Mouse (Mus musculus): Measurements from ENCODE around the gene Slc25a13.

The Slc25a13 gene

DNA sequence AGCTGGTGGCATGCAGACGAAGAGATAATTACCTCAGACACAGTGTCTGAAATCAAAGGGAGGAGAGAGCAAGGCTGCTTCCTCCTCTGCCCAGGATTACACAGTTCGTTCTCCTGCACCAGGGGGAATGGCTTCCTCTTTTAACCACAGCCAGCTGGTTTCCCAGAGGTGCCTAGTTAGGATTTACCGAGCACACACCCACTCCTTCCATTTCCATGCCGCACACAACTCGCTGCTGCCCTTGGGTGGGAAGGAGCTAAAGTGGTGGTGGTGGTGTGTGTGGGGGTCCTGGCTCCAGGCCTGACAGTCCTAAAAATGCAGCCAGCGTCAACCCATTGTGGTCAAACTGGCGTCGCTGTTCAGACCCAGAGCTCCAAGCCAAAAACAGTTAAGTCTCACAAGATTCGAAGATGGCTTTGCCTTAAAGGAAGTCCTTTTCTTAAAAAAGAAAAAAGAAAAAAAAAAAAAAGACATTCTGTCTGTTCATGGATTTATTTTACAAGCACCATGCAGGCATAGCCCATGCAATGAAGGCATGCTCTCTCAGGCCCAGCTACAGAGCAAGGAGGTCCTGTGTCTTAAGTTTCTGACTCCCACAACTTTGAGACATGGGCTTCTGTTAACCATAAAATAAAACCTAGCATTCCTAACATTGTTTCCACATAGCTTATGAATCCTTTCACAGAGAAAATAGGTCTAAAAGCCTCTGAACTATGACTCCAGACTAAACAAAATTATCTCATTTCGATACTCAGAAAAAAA is 104.0 kb downstream of the Slc25a13 start:
- DNase-seq = peak in 1 of 2 experiments; percentile 11

GRCm38 (mm10) chr6:6107419-6107966 is 109.5 kb downstream of the Slc25a13 start:
- no peak for DNase-seq

DNA sequence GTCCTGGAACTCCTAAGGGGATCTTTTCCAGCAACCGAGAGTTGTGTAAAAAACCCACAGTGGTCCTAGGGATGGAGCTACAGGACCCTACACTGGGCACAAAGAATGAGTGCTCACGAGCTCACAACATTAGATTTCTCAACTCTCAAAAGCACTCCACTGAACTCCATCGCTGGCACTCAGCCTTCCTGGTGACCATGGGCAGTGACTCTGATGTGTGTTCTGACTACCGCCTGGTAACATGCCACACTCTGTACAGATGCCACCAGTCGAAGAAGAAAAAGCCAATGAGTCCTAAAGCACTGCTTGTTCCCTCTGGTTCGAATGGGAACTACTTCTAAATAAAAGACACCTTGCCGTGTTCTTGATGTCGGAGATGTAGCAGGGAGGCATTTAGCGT is 111.4 kb downstream of the Slc25a13 start:
- DNase-seq = no peak

GRCm38 (mm10) chr6:6103469-6103868 is 113.5 kb downstream of the Slc25a13 start:
- no peak for DNase-seq

DNA sequence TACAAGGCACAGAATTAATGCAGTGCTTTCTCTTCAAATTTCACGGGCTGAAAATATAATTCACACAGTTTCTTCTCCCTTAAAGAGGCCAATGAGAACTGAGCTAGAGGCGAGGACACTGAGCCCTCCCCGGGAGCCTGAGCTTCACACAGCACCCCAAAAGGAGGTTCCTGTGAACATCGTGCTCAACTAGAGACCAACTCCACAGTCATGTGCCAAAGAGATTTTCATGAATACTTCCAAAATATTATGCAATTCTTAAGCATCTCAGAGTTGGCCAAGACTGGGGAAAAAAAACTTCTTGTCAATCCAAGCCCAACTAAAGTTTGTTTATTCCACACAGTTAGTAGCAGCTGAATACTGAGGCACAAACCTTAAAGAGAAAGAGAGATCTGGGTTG is 115.4 kb downstream of the Slc25a13 start:
- no peak for DNase-seq

GRCm38 (mm10) chr6:6100892-6101480 is 116.0 kb downstream of the Slc25a13 start:
- DNase-seq = no peak

DNA sequence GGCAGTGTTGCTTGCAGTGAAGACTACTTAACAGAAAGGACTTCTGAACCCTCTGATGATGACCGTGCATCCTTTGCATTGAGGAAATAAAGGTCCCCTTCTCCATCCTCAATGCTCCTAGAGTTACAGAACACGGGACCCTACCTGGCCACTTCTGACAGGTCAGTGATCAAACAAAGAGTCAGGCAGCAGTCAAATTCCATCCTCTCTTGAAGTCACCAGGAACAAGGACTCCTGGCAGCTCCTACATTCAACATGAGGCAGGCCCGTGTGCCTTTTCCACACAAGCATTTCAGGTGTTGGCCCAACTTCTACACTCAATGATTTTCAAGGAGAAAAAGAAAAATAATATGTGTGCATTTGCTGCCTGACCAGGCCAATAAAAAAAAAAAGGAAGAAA is 123.0 kb downstream of the Slc25a13 start:
- no peak for DNase-seq

DNA sequence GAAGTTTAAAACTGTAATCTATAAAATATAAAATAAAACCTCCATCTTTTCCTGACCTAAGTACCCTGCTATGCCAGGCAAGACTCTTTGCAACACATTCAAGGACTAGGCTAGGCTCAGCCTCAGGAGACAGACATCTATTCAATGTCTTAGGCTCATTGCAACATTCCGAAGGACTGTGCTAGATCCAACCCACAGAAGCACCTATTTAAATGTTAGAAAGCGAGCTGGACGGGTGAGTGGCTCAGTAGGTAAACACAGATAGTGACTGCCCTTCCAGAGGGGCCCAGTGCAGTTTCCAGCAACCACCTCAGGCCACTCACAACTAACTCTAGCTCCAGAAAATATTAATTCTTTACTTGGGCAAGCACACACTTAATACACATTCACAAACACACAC is 123.5 kb downstream of the Slc25a13 start:
- DNase-seq = no peak

DNA sequence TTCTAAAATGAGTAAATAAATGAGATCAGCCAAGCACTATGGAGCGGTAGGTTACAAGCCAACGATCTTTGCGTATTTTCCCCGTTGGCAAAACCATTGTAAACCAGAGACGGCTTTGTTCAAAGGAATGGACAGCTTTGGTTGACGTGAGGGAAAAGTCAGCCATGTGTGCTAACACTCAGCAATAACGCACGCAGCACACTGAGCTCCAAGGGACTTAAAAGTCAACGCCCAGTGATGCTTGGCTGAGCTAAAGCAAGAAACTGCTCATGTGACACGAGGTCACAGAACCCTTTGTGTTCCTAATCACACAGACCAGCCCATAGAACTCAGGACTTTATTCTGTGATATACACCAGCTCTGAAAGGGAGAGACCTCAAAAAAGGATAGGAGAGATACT is 124.5 kb downstream of the Slc25a13 start:
- DNase-seq = no peak

- no peak for DNase-seq
Observed at GRCm38 (mm10) chr6:6091016-6091415, 126.0 kb downstream of the Slc25a13 start.

DNA sequence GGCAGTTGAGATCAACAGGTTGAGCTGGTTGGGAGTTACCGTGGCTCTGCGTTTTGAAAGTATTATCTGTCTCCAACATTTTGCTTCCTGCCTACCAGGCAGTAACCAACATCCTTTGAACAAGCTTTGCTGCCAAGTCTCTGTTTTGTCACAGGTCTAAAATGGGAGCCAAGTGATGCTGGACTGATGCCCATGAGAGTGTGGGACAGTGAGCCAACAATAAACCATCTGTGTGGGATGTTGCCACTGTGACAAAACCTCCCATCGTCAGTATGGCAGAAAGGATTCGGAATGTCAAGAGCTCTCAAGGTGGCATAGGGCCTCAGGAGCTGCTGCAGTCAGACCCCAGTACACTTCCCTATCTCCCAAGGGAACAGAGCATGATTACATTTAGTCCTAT is 128.8 kb downstream of the Slc25a13 start:
- DNase-seq = no peak

GRCm38 (mm10) chr6:6080484-6080883 is 136.5 kb downstream of the Slc25a13 start:
- DNase-seq = no peak

DNA sequence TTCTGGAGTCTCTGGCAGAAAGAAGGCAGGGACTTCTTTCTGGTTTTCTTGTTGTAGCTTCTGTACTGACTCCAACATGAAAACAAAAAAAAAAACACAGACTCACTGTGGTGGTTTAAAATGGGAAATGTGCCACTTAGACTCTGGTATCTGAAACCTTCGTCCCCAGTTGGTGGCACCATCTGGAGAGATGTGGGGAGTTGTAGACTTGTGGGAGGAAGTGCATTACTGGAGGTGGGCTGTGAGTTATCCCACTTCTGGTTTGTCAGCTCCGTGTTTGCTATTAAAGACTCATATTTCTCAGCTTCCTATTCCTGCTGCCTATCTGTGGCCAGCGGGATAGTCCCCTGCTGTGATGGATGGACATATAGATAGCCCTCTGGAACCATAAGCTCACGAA is 139.7 kb downstream of the Slc25a13 start:
- no peak for DNase-seq

DNA sequence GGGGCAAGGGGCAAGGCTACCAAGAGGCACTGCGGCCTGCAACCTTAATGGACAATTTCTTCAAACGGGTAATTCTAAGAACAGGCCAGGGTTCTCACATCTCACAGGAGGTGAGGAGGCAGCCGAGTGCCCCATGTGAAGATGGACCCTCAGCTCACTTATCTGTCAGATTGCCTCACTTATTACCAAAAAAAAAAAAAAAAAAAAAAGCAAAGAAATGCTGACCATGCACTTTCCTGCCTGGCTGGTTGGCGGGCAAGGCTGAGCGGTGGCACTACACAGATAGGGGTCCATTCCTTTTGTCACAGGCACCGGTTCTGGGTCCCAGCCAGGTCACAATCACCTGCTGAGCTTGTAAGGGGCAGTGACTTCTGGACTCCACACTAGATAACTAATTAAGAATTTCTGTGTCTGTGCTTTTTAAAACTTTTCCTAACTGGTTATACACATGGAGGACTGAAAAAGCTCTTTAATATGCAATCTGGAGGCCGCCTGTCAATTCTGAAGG is 141.0 kb downstream of the Slc25a13 start:
- DNase-seq = no peak

DNA sequence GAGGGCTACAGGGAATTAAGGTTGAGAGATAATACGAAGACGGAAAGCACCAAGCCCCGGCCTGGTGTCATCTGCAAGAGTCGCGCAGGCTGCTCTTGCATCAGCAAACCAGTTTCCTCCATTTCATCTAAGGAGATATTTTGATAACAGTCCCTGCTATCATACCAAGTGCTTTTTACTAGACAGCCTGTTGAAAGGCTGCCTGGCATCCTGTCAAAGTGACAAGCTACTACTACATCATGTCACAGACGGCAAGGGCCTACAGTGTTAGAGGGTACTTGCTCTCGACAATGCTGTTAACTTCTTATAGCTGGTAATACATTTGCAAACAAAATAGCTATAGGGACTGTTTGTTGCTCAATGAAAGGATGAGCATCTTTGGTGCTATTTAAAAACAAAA is 145.9 kb downstream of the Slc25a13 start:
- no peak for DNase-seq

DNA sequence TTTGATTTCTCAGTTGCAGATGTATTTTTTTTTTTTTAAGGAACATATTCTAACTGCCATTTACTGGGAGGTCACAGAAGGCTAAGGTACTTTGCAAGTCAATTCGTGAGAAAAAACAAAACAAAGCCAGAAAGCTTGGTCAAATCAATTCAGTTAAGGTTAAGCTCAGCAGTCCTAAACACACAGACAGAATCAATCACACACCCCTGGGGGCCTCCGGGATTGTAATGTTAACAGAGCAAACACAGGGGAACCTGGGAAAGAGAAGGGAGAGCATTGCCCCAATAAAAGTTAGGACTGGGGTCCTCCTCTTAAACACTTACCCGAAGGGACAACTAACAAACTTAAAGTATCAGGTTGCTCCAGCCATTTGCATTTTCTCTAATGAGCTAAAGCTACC is 147.0 kb downstream of the Slc25a13 start:
- DNase-seq = no peak

- DNase-seq = no peak
Observed at GRCm38 (mm10) chr6:6067201-6067600, 149.8 kb downstream of the Slc25a13 start.

DNA sequence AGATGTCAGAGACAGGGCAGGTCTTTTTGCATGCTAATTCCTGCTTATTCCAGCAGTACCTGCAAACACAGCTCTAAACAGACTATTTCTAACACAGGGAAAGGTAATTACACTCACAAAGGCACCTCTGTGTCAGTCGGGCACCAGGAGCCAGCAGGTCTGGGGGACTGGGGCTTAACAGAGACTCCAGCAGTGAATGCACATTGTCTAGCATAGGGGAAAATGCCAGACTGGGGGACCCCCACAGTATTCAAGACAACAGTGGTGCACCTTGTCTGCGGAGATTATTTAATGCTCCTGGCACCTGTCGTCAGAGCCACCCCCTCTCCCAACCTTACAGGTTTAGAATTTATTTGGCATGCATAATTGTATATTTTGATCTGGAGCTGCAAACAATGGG is 158.4 kb downstream of the Slc25a13 start:
- DNase-seq = no peak

DNA sequence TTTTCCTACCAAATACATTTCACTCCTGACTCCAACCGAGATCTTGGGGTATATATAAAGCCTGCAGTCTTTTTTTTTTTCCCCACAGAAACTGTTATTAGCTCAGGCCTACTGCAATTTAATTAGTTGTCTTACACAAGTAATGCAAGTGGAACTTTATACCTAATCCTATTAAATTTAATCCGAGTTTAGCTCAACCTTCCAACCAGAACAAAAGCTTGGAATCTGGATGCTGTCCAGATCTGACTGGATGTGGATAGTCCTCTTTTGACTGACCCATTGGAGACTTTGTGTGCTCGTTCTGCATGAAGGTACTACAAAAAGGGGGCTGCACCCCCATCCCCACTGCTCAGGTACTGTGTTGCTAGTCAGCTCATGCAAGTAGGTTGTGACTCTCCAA is 163.0 kb downstream of the Slc25a13 start:
- DNase-seq = no peak

DNA sequence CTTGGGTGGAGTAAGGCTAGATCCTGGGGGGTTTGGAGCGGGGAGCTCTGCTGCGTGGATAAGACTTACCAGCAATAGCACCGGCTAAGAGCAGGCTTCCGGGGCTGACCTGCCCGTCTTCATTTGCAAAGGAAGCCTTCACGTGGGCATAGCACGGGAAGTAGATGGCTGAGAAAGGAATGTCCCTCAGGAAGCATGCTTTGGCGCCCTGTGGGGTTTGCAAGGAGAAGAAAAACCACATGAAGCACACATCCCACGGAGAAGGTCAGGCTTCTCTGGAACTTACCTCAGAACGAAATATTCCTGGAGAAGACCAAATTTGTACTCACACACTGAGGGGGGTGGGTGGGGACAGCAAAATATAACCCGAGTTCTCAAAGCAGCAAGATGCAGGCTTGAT is 164.3 kb downstream of the Slc25a13 start:
- DNase-seq = no peak

DNA sequence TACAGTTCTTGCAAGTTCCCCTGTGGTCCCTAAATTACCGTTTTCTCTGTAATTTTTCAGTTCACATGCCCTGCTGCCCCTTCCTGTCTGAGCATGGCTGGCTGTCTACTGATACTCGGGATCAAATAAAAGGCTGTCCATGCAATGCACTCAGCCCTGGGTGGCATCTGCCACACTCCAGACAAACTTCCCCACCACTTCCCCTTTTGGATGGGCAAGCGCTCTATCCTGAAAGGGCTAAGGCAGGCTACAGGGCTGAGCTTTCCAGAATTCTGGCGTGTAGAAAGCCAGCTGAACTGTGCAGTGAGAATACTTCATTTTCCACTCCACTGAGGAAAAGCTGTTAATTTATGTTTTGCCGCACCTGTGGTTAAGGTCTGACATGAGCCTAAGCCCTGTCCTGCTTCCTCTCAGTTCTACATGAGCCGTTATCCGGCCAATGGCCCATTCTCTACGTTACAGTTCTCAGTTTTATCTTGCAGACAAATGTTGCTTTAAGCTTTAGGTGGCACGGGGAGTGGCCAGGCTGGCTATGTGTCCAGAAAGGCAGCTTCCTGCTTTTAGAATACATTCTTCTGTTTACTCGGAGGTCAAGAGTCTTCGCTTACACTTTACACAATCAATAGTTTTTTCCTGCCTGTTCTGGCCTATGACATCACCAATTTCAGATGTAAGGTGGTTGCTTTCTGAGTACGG is 170.1 kb downstream of the Slc25a13 start:
- no peak for DNase-seq

DNA sequence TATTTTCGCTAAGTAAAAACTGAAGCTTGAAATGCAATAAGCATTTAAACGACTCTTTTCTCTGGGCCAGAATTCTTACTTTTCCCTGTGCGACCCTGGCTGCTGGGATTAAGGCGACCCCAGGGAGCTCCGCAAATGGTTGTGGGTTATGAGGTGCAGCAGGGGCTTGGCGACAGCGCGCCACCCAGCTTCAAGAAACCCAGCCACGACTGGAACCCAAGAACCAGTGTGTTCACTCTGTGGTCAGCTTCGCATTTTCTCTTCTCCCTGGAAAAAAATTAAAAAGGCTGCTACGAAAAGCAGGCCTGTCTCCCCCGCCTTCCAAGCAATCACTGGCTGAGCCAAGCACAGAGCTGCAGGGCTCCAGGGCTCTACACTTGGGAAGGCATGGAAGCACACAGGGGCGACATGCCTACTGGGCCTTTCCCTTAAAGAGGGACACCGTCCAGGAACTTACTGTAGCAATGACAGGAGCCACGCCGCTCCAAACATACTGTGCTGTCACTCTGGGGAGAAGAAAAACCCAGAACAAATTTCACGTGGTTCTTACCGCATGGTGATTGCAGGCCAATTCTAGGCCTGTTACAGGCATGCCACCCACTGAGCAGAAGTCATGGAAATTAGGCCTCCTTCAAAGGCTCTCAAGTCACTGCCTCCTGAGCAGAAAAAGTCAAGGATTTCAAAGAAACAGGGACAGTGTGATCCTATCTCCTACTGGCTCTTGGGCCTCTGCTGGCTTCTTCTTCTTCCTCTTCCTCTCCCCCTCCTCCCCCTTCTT is 178.0 kb downstream of the Slc25a13 start:
- no peak for DNase-seq

DNA sequence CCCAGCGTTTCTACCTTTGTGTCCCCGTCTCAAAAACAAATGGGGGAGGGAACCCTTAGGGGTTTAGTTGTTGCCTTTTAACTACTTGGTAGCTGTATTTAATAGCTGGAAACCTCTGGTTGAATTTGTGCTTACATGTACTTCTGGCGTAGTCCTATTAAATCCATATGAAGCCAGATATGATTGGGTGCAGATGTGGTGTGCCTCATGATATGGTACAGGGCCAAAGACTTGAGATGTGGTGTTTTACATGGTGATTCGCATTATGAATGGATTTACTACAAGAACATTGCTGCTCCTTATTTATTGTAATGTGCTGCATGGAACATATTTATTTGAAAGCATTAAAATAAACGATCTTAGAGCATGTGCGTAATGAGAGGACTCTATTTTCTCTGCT is 189.3 kb downstream of the Slc25a13 start:
- no peak for DNase-seq

All from kidney, postnatal 4 days (tissue).